Mouse (Mus musculus) embryo, embryonic 11 days (tissue): Measurements from ENCODE around the gene Hmgcs1.

Experiments used
- DNase-seq: peaks from one replicate; pipeline ENCODE4 v3.0.0-alpha.2; 2015

Hmgcs1 gene

GRCm38 (mm10) chr13:119706953-119707352, 16.8 kb downstream of the Hmgcs1 start:
- DNase-seq = no peak

- no peak for DNase-seq
Measured at GRCm38 (mm10) chr13:119707906-119708305, 17.7 kb downstream of the Hmgcs1 start.

DNA sequence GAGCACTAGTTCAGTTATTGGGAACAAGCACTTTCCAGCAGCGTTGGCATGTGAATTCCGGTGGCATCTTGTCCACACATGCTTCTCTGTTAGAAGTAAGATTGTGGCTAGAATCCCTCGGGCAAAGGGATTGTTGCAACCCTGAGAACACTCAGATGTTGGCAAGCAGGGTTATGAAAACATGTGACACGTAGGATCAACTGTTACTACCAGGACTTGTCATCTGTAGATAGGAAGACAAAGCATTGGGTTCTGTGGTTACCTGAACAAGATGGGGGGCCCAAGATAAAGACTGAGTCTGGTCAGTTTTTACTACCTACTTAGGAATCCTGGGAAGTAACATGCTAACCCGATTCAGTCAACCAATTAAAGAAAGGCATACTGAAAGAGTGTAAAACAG, 18.8 kb downstream of the Hmgcs1 start:
- DNase-seq = no peak

- no peak for DNase-seq
Measured at GRCm38 (mm10) chr13:119709388-119710267, 19.4 kb downstream of the Hmgcs1 start.

- no peak for DNase-seq
Measured at GRCm38 (mm10) chr13:119710268-119710610, 20.1 kb downstream of the Hmgcs1 start.

DNA sequence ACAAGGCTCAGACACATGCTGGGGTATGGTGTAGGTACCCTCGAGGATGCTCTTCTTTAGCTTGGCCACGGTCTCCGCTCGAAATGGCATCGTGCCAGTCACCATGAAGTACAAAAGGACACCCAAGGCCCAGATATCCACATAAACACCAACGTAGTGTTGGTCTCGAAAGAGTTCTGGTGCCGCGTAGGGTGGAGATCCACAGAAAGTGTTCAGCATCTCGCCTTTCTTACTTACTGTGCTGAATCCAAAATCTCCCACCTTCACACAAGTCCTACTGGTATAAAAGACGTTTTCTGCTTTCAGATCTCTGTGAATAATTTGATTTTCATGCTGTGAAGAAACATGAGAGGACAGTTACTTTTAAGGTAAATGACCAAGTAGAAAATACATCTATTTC, 22.3 kb downstream of the Hmgcs1 start:
- DNase-seq = no peak

DNA sequence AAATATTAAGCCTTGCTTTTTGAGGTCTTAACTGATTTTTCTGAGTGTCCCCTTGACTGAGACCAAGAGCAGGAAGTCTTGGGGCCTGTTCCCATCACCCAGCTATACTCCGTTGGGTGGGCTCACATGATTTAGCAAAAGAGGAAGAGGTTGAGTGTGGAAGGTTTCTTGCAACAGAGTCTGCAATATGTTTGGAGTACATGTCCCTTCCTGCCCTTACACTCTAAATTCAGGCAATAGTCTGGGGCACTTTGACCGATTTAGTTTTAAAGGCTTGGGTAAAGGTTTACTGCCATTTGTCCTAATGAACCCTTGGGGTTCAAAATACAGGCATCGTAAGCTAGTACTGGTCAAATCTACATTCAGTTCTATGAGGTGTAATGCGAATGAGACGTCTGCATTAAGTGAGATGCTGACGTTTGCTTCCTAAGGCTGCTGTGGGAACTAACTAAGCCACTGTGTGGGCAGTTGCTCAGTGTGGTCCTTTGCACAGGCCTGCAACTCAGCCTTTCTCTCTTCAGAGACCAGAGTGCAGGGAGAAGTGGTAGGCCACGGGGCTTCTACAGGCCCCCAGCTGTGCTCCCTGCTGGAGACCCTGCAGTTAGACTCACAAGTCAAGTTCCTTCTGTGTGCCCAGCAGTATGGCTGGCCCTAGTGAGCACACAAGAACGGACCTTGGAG, 23.1 kb downstream of the Hmgcs1 start:
- DNase-seq = no peak

DNA sequence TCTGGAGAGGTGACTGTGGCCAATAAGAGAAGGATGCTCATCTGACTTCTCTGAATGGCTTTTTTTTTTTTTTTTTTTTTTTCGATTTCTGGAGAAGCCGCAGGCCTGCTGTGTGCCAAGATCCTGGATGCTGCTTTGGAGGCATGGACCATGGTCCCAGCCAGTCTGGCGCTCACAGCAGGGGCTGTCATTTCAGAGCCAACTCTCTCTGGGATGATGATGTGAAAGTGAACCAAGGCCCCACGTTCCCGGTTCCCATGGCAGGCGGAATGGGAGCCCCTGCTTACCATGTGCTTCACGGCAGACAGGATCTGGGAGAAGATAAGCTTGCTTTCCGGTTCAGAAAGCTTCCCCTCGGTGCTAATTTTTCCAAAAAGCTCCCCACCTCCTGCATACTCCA, 23.6 kb downstream of the Hmgcs1 start:
- no peak for DNase-seq

- no peak for DNase-seq
Measured at GRCm38 (mm10) chr13:119716105-119716504, 25.9 kb downstream of the Hmgcs1 start.

DNA sequence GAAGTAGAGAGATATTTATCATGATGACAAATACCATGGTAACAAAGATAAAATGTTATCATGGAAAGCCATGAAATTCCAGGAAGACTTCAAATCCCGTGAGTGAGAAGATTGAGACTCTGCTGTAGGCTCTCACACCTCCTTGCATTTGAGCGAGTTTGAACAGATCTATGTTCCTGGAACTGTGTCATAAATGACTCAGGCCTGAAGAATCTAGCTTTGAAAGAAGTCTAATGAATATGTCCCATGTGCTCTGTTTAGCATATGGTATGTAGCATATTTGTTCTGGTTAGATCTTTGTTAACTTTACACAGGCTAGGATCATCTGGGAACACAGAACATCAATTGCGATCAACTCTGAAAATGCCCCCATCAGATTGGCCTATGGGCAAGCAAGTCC, 32.3 kb downstream of the Hmgcs1 start:
- no peak for DNase-seq

- DNase-seq = no peak
Measured at GRCm38 (mm10) chr13:119723368-119723767, 33.2 kb downstream of the Hmgcs1 start.

GRCm38 (mm10) chr13:119724541-119724940, 34.4 kb downstream of the Hmgcs1 start:
- DNase-seq = no peak

- no peak for DNase-seq
Measured at GRCm38 (mm10) chr13:119727608-119728387, 37.6 kb downstream of the Hmgcs1 start.

DNA sequence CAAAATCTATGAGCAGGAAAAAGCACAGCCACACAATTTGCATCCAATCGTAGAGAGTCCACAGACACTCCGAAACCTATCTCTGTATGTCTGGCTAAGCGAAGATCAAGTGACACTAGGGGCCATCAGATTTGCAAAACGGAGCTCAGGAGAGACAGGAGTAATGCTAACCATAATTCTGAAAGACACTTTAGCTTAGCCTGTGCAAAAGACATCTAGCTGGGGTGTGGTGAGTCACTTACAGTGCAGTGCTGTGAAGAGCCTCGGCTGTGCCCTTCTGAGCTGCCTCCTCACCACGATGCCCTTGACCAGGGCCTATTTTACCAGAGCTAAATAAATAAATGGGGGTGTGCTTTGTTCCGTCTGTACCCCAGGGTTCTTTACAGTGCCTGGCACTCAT, 39.2 kb downstream of the Hmgcs1 start:
- DNase-seq = no peak

- no peak for DNase-seq
Measured at GRCm38 (mm10) chr13:119731448-119731847, 41.3 kb downstream of the Hmgcs1 start.

- DNase-seq = peak; percentile 63
Measured at GRCm38 (mm10) chr13:119741390-119742237, 51.4 kb downstream of the Hmgcs1 start.

GRCm38 (mm10) chr13:119742711-119743415, 52.7 kb downstream of the Hmgcs1 start:
- DNase-seq = no peak

- DNase-seq = no peak
Measured at GRCm38 (mm10) chr13:119743470-119743869, 53.3 kb downstream of the Hmgcs1 start.

- no peak for DNase-seq
Measured at GRCm38 (mm10) chr13:119746930-119747329, 56.8 kb downstream of the Hmgcs1 start.

GRCm38 (mm10) chr13:119753859-119754634, 63.9 kb downstream of the Hmgcs1 start:
- DNase-seq = peak; percentile 37

- no peak for DNase-seq
Measured at GRCm38 (mm10) chr13:119754635-119755020, 64.4 kb downstream of the Hmgcs1 start.
